Mouse (Mus musculus): ENCODE measurements around the gene Cacna2d4.
"Not testable (repeated sequence)": the region's sequence is repeated elsewhere in the genome, so short reads cannot be mapped to it uniquely, and the experiment has no call there.

The Cacna2d4 gene

DNA sequence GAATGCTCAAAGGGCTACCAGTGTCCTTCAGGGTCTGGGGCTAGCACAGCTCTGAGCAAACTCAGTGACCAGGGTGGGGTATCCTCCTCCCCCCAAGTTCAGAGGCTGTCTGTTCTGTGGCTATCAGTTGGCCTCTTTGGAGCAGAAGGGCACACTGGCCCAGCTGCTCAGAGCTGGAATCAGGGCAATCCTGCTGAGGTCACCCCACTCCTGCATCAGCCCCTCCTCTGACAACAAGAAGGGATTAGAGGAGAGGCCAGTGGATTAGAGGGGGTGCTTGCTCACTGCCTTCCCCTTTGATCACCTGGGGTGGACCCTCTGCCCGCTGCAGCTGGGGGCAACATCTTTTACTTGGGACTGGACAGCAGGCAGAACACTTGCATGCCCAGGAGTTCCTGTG, at the start of gene Cacna2d4:
Gene Cacna2d4, plus strand, starts transcription at position 286 of the 400 bp plus-strand sequence.
- DNase-seq (ENCODE audit: low spot score in 2 of 2) = no peak

DNA sequence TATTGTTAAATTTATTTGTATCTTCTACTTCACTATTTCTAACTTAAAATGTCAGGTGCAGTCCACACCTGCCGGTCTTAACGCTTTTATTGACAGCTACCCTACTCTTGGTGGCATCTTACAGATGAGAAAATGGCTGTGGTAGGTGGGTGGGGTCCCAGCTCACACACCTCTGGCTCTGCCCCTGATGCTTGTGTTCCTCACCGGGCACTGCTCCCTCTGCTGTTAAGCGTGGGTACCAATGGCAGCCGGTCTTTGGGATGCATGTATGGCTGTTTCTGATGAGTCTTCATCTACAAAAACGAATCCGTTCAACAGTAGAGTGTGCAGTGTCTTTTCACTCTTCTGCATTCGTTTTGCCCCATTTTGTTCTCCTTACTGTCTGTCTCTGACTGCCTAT, 49.7 kb upstream of the Cacna2d4 start:
- no peak for DNase-seq (ENCODE audit: low spot score in 2 of 2)

DNA sequence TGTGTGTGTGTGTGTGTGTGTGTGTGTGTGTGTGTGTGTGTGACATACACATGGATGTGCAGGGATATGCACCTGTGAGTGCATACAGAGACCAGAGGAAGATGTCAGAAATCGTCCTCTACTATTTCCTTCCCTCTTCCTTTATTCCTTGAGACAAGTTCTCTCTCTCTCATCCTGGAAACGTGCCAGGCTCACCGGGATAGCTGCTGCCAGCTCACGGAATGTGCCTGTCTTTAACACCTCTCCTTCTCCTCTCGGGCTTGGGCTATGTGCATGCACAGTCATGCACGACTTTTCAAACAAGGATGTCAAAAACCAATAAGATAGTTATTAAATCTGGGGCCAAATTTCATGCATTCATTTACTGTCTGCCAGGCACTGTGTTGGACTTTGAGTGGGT, 48.7 kb upstream of the Cacna2d4 start:
- DNase-seq (ENCODE audit: low spot score in 2 of 2) = no peak

DNA sequence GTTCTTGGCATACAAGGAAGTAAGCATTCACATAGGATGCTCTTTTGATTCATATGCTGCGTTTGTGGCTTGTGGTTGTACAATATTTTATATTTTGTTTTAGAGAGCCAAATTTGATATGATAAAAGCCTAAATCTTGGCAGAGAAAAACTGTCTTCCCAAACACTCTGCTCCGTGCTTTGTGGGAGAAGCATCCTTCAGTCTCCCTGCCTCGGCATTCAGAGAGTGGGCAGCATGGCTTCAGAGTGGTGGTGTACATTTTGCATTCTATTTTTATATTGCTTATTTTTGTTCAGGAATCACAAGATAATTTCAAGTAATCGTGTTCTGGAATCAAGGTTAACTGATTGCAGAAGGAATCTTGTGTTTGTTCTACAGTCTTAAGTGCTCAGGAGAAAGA, 44.8 kb upstream of the Cacna2d4 start:
- DNase-seq (ENCODE audit: low spot score in 2 of 2) = peak; percentile 16 to 48

DNA sequence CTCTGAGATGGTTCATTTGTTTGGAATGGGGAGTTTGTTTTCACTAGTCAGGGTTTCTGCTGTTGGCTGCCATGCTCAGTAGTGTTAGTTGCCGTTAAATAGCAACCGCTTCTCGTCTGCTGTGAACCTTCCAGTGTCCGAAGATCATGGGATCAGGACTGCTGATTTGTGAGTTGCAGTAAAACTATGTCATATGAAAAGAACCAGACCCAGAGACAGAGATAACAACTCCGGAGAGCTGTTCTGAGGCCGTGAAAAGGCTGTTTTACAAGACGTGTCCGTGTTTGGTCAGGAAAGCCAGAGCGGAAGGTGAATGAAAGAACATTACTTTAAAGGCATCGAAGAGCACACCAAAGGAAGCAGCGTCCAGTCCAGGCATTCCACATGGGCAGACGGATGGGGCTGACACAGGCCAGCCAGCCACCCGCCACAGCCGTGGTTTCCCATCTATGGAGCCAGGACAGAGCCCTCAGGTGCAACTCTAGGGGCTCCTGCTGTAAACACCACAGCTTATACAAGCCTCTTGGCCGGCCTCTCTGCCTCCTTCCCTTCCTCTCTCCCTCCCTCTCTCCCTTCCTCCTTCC, 42.7 kb upstream of the Cacna2d4 start:
- DNase-seq (ENCODE audit: low spot score in 2 of 2) = no peak

DNA sequence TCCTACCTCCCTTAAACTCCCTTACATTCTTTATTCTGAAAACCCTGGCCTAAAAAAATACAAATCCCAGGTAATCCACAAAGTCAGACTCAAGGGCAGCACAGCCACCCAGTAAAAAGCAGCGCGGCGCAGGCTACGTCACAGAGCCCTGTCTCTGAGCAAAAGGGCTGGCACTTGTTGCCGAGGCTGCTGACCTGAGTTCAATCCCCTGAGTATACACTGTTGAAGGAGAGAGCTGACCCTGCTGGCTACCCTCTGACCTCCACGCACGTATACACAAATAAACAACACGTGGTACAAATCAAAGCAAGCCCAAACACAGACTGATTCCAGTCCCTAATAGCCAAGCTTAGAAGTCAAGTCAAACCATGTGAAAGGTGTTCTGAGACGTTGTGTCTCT, 42.2 kb upstream of the Cacna2d4 start:
- DNase-seq (ENCODE audit: low spot score in 2 of 2) = no peak

DNA sequence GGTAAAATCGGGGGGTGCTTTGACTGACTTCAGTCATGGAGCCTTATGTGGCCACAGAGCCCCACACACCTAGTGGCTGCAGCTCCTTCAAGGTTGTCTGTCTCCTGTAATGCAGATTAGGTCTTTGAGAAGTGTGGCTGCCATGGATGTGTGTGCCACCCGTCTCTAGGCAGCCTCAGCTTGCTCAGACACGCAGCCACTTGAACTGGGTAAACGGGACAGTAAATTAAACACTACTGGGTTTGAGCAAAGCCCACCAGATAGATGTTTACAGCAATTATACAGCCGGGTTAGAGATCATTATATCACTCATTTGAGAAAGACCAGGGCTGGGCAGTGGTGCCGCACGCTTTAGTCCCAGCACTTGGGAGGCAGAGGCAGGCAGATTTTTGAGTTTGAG, 41.7 kb upstream of the Cacna2d4 start:
- no peak for DNase-seq (ENCODE audit: low spot score in 2 of 2)

DNA sequence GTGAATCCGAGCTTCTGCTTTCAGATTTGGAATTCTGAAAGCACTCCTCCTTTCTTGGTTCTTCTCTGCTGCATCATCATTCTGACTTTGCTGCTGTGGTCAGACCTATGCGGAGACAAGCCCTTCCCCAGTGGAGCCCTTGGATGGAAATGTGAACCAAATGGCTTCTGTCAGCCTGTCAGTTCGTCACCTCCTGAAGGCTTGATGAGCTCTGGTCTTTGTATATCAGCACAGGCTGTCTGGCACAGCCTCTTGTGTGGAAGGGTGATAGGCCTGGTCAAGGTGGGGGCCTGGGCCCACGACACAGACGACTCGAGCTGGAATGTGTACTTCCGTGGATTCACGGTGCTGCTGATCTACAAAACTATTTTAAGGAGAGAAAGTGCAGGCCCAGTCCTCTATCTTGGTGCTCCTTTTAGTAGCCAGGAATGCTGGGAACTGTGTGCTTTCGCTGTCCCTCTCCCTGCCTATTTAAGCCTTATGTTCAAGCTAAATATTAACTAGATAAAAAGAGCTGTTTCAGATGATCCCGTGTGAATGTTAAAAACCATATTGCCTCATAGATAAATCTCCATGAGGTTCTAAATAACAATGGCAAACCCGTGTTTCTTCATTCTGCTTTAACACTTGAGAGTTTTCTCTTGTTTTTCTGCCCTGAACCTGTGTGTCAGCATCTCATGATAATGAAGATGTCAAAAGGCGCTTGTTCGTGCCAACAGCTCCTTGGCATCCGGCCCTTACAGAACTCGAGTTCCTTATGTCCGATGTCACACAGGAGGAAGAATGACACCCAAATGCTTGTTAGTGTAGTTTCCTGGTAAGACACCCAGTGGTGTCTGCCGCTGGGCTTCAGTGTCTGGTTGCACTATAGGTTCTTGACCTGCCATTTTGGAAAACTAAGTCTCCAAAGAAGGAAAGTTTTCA, 39.7 kb upstream of the Cacna2d4 start, which contains the start of gene Cacna1c:
Gene Cacna1c, minus strand, starts transcription at position 37 of the 924 bp plus-strand sequence.
- DNase-seq (ENCODE audit: low spot score in 2 of 2) = no peak

DNA sequence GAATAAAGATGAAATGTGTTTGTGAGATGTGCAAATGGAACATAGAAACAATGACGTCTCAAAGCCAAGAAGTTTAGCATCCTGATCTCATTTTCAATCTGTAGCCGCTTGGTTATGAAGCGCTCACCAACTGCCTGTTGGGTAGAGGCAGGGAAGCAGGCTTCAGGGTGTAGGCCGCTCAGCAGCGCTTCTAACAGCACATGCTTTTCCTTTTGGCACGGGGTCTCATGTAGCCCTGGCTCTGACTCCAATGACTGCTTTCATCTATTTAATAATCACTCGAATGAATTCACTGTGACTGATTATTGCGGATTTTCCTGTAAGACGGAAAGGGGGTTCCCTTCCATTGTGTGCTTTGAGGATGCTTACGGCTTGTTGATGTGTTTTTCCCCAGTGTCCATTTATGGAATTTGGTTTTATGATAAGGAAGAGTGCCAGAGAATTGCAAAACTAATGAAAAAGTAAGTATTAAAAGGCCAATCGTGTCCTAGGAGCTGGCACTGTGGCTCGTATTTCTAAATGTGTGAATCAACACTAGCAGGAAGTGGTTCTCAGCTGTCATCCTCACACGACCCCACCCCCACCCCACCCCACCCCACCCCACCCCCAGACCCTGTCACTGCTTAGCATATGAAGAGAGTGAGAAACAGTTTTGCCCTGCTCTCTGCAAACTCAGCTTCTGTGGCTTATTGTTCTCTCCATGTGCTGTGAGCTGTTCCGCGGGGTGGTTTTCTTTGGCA, 37.6 kb upstream of the Cacna2d4 start:
- no peak for DNase-seq (ENCODE audit: low spot score in 2 of 2)

DNA sequence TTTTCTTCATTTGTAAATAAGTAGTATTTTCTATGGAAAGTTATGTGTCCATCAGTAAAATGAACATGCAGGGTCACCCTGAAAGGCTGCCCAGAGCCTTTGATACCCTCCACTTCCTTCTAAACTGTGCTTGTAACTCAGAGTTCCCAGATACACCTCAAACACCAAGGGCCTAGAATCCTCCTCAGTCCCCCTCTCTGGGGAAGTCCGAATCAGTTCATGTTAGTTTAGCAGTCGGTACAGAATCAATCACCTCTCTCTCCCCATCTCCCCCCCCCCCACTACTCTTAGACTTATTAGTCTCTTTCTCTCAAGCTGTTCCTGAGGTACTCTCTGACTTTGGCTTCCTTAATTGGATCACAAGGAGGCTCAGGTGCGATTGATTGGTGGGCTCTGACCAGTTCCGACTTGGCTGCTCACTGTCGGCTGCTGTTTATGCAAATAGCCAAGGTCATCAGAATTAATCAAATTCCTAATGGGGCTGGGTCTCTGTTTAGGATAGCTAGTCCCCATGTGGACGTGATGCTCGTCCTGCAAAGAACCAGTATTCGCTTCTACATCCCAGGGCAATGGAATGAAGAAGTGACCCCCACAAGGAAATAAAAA, 36.9 kb upstream of the Cacna2d4 start:
- no peak for DNase-seq (ENCODE audit: low spot score in 2 of 2)

DNA sequence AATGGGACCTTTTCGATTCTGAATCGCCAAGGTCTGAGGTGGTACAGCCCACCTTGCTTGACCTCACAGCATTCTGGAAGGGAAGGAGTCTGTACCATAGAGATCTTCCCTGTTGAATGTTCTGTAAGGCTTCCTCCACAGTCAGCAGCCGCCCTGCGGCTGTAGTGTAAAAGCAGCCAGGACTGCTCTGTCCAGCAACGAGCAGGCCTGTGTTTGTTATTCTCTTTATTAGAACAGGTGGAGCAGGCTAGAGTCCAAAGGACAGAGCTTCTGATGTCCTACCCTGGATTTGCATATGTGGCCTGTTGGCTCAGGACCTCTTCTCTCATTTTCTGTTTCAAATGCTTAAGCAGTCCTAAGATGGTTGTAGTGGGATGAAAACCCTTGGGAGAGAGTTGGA, 36.0 kb upstream of the Cacna2d4 start:
- DNase-seq (ENCODE audit: low spot score in 2 of 2) = no peak

DNA sequence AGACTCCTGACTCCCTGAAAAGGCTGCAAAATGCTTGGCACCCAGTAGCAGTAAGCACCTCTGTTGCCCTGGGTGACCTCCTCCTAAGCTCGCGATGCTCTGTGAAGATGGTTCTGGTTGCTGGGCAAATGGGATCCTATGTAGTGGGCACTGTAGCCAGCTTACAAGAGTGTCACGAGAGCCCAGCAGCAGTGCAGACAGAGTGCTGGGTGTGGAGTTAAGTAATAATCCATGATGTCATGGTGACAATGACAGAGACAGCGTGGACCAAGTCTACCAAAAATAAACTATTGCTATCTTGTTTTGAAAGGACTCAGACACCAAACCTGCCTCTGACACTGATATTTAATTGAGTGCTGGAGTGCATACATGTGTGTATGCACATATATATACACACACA, 34.8 kb upstream of the Cacna2d4 start:
- DNase-seq (ENCODE audit: low spot score in 2 of 2) = no peak

DNA sequence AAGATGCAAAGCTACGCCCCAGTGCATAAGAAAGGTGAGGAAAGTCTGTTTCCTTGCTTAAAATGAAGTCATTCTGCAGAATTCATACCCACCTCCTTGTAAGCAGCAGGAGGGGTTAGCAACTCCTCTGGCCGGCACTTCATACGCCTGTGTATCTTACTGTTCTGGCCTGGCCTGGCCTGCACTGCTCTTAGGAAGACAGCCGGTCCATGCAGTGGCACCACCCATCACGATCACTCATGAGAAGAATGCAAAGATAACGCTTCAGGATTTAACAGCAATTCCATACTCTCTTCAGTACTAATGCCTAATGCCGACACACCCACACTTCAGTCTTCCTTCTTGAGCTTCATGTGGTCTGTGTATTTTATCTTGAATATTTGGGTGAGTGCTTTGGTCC, 32.0 kb upstream of the Cacna2d4 start:
- DNase-seq (ENCODE audit: low spot score in 2 of 2) = no peak

DNA sequence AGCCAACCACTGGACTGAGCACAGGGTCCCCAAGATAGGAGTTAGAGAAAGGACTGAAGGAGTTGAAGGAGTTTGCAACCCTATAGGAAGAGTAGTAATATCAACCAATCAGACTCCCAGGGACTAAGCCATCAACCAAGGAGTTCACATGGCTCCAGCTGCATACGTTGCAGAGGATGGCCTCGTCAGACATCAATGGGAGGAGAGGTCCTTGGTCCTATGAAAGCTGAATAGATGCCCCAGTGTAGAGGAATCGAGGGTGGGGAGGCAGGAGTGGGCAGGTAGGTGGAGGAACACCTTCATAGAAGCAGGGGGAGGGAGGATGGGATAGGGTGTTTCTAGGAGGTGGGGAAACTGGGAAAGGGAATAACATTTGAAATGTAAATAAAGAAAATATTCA, 31.4 kb upstream of the Cacna2d4 start:
- DNase-seq (ENCODE audit: low spot score in 2 of 2) = no peak

DNA sequence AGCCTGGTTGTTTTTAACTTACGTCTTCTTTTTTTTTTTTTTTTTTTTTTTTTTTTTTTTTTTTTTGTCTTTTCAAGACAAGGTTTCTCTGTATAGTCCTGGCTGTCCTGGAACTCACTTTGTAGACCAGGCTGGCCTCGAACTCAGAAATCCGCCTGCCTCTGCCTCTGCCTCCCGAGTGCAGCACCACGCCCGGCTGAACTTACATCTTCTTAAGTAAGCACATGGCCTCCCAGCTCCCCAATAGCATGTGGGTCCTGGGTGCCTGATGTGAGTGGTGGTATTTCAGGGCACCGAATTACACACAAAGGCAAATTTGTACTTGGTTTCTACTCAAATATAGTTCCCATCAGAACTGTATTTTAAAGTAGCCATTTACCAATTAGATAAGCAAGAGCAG, 30.3 kb upstream of the Cacna2d4 start:
- DNase-seq (ENCODE audit: low spot score in 2 of 2) = not testable (repeated sequence)

DNA sequence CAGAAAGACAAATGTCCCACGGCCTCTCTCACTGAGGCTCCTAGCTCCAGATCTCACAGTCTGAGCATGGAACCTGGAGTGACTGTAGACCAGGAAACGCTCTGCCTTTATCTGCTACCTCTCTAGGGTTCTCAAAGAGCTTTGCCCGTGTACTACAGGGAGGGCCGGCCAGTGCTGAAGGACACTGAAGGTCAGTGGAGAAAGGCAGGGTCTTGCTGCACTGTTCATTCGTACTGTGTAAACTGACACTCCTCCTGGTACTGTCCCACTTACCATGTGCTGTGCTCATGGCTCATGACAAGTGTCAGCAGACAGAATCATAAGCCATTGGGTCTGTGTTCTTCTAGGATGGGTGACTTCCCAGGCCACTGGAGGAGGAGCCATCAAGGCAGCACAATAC, 23.0 kb upstream of the Cacna2d4 start:
- no peak for DNase-seq (ENCODE audit: low spot score in 2 of 2)

DNA sequence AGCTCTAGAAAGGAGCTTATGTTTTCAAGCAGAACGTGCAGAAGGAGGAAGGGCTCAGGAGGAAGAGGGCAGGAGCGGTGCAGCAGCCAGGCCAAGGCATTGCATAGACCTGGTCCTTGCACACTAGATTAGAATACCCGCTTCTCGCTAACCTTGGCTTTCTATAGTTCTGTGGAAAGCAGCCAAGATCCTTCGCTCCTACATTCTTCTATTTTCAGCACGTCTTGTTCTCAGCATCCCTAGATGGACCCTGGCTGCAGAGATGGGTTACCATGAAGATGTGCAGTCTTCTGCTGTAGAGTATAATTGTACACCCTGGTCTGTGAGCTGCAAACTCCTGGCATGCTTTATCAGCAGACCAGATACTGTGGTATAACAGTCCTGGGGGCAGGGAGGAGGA, 22.1 kb upstream of the Cacna2d4 start:
- DNase-seq (ENCODE audit: low spot score in 2 of 2) = peak in 1 of 2 experiments; percentile 37

DNA sequence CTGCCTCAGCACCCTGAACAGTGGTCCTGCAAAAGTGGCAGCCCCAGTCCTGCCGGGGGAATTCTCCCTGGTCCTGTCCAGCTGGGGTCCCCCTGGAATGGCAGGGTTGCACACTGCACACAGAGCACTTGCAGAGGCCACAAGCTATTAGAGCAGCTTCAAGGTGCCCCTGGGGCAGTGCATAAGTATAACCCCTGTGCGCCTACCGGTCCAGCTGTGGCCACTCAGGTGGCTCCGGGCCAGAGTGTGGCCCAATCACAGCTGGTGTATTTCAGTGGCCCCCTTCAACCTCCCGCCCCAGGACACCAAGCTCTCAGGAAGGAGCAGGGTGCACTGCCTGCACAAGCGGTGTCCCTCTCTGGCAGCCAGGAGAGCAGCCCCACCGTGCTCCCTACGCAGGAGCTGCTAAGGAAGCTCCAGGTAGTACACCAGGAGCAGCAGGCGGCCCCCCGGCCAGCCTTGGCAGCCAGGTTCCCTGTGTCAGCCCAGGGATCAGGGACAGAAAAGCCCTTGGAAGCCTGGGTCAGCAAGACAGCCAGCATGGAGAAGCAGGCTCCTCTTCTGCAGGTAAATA, 21.2 kb upstream of the Cacna2d4 start:
- no peak for DNase-seq (ENCODE audit: low spot score in 2 of 2)

DNA sequence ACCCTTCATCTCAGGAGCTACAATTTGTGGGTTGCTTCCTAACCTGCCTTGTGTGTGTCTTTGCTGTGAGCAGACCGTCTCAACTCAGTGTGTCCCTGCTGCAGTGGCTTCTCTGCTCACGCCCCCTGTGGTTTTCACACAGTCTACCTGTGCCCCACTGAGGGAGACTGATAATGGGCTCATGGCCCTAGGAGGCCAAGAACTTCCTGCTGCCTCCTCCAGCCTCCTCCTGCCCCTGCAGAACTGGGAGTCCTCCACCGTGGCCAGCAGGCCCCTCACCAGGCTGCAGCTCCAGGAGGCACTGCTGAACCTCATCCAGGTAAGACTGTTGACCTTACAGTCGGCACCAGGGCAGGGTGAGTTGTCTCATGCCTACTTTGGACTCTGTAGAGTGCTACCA, 18.7 kb upstream of the Cacna2d4 start:
- DNase-seq (ENCODE audit: low spot score in 2 of 2) = no peak

DNA sequence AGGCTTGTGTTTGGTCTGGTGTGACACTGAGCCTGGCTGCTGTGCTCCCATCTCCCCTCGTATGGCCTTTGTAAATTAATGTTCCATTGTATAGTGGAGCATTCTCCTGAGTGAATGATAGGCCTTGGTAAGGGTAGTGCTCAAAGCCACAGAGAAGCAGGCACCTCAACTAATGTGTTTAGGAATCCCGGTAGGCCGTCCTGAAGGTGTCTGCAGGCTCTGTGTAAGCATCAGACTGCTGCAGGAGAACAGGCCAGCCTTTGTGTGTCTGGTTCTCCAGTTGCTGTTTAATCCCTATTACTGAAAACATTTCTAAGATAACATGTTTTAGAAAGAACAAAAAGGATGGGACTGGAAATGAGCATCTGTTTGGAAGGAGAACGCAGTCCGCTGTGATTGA, 17.7 kb upstream of the Cacna2d4 start:
- no peak for DNase-seq (ENCODE audit: low spot score in 2 of 2)

DNA sequence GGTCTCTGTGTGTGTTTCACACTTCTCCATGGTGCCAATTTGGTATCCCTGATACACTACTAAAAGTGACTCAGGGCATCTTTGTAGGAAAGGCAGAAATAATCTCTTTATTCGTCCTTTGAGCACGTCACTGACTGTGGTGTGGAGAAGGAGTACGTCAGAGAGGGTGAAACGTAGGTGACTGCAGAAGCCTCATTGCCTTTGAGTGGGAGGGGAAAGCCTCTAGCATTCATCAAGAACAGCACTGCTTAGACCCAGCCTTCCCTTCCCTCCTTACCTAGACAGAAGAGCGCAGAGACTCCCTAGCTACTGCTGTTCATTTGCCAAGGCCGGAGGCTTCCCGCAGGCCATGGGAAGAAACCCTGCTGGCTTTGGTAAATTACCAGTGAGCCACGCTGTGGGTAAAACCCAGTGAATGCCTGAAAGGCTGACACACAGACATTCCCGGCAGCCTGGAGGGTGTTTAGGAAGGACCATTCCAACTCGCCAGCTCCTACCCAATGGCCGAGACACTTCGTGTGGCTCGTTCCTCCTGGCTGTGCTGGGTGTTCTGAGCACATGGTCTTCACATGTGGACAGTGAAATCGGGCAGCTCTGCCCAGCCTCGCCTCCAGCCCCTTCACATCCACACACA, 17.0 kb upstream of the Cacna2d4 start:
- no peak for DNase-seq (ENCODE audit: low spot score in 2 of 2)

Measured in right cerebral cortex, adult 2 months (tissue).